Mouse (Mus musculus) stomach, embryonic 16.5 days (tissue): Measurements from ENCODE around the gene Nckap1l. TPM values are rescaled to one million over a fixed set of nuclear protein-coding genes. Genes with fewer than 3 reads are reported as not detected.

ENCODE experiments used
- ATAC-seq: fragments of 200-750 bp; cut with Nextera tagmentation; 2 replicates; pipeline ENCODE4 v1.8.0; 2017; ENCODE audit warnings: moderate number of reproducible peaks, moderate TSS enrichment; ENCODE audit not compliant: insufficient read depth, low FRiP score
- H3K27ac ChIP-seq: fragments of 300-500 bp; sonication (generic); 2 replicates; pipeline ENCODE4 v1.5.1; 2014; ENCODE audit warnings: low read length
- H3K27me3 ChIP-seq: fragments of 300-500 bp; sonication (generic); 2 replicates; pipeline ENCODE4 v1.6.1; 2014; ENCODE audit warnings: low read length, control low read depth, mixed read lengths; ENCODE audit not compliant: control insufficient read depth, insufficient read depth
- H3K36me3 ChIP-seq: fragments of 300-500 bp; sonication (generic); 2 replicates; pipeline ENCODE4 v1.6.1; 2014; ENCODE audit warnings: low read length; ENCODE audit not compliant: control insufficient read depth, insufficient read depth
- H3K4me1 ChIP-seq: fragments of 300-500 bp; sonication (generic); 2 replicates; pipeline ENCODE4 v1.6.1; 2014; ENCODE audit warnings: low read length, control low read depth, mixed read lengths; ENCODE audit not compliant: control insufficient read depth, insufficient read depth
- H3K4me2 ChIP-seq: fragments of 300-500 bp; sonication (generic); 2 replicates; pipeline ENCODE4 v1.6.1; 2014; ENCODE audit warnings: low read depth, low read length, mixed read lengths
- H3K4me3 ChIP-seq: fragments of 300-500 bp; sonication (generic); replicated peaks from 2 replicates; pipeline ENCODE4 v1.5.1; 2014; ENCODE audit warnings: mild to moderate bottlenecking, low read length
- H3K9ac ChIP-seq: fragments of 300-500 bp; sonication (generic); 2 replicates; pipeline ENCODE4 v1.6.1; 2014; ENCODE audit warnings: low read length
- H3K9me3 ChIP-seq: fragments of 300-500 bp; sonication (generic); replicated peaks from 2 replicates; pipeline ENCODE4 v1.6.1; 2016; ENCODE audit warnings: low read length, control low read depth; ENCODE audit not compliant: control insufficient read depth
- WGBS: fragments of 180-500 bp; shearing (Covaris S2); extraction: QIAGEN DNeasy Blood & Tissue Kit; methylation state at CpG from one replicate; pipeline ENCODE4 v1.1.7; 2014; 5-methylcytosine and 5-hydroxymethylcytosine counted together
- polyA plus RNA-seq: library from polyadenylated mRNA; unstranded; fragments of >200 nt; fragmentation: Nextera tagmentation; extraction: Ambion mirVana; gene quantifications from 2 replicates; pipeline ENCODE4 v1.2.1, GENCODE M21; 2015

Nckap1l gene
- polyA plus RNA-seq, 1 experiment from 2014 or later: 4.5 TPM

GRCm38 (mm10) chr15:103486658-103487057, 33.1 kb downstream of the Nckap1l start:
- no peaks in the 10 kb centered on the region; the same call in 1 of the 2 replicates for H3K27me3 ChIP-seq
- no peaks in the 10 kb centered on the region for H3K36me3 ChIP-seq
- no peak for ATAC-seq
- H3K27ac ChIP-seq: no peak overlapping the region
- H3K4me2 ChIP-seq: no peak overlapping the region
- H3K9ac ChIP-seq: no peak overlapping the region
- H3K4me3 ChIP-seq: no peak overlapping the region
- H3K9me3 ChIP-seq: no peaks in the 10 kb centered on the region
- 0 out of 2 replicates have a peak, but pooled peaks cover 5% of the 10 kb centered on the region for H3K4me1 ChIP-seq
- WGBS: 59% methylated on average over 1 of the region's 1 CpGs

GRCm38 (mm10) chr15:103488336-103488735, 34.7 kb downstream of the Nckap1l start:
- H3K4me1 ChIP-seq: peaks cover 13% of the 10 kb centered on the region
- ATAC-seq: no peak
- 48% methylated on average over 4 of the region's 4 CpGs for WGBS

GRCm38 (mm10) chr15:103496204-103497140, 42.9 kb downstream of the Nckap1l start:
- Histone ChIP-seq H3K9ac (no peak overlapping the region), H3K9me3 (no peaks in the 10 kb centered on the region), H3K4me1 (peaks cover 9% of the 10 kb centered on the region), H3K27me3 (no peaks in the 10 kb centered on the region), H3K4me2 (no peak overlapping the region), H3K27ac (no peak overlapping the region), H3K4me3 (no peak overlapping the region), H3K36me3 (no peaks in the 10 kb centered on the region)
- WGBS: 71% methylated on average over 10 of the region's 10 CpGs
- ATAC-seq: no peak

More at GRCm38 (mm10) chr15:103488336-103488735, 34.7 kb downstream of the Nckap1l start:
- no peaks in the 10 kb centered on the region for H3K9me3 ChIP-seq
- no peaks in the 10 kb centered on the region for H3K36me3 ChIP-seq
- H3K27me3 ChIP-seq: no peaks in the 10 kb centered on the region
- no peak overlapping the region for H3K9ac ChIP-seq
- H3K27ac ChIP-seq: 0 out of 2 replicates have a peak overlapping the region, but pooled peaks have one; percentile 6
- H3K4me2 ChIP-seq: no peak overlapping the region
- H3K4me3 ChIP-seq: no peak overlapping the region

GRCm38 (mm10) chr15:103498157-103498556, 44.6 kb downstream of the Nckap1l start:
- no peak overlapping the region for H3K4me2 ChIP-seq
- H3K4me1 ChIP-seq: peaks cover 9% of the 10 kb centered on the region; the same call in 1 of the 2 replicates
- no peaks in the 10 kb centered on the region for H3K27me3 ChIP-seq
- WGBS: 48% methylated on average over 3 of the region's 3 CpGs
- no peak overlapping the region for H3K27ac ChIP-seq
- ATAC-seq: no peak
- no peaks in the 10 kb centered on the region for H3K36me3 ChIP-seq
- H3K4me3 ChIP-seq: no peak overlapping the region
- no peaks in the 10 kb centered on the region for H3K9me3 ChIP-seq
- H3K9ac ChIP-seq: no peak overlapping the region

GRCm38 (mm10) chr15:103500723-103501122, 47.1 kb downstream of the Nckap1l start:
- H3K4me2 ChIP-seq: no peak overlapping the region
- WGBS: 71% methylated on average over 1 of the region's 1 CpGs

GRCm38 (mm10) chr15:103501186-103501585, 47.6 kb downstream of the Nckap1l start:
- WGBS: 33% methylated on average over 2 of the region's 2 CpGs
- Histone ChIP-seq H3K27ac (no peak overlapping the region), H3K27me3 (peaks cover 3% of the 10 kb centered on the region; the same call in 1 of the 2 replicates), H3K9me3 (no peaks in the 10 kb centered on the region), H3K4me3 (no peak overlapping the region), H3K4me1 (0 out of 2 replicates have a peak, but pooled peaks cover 6% of the 10 kb centered on the region), H3K9ac (no peak overlapping the region), H3K4me2 (no peak overlapping the region), H3K36me3 (no peaks in the 10 kb centered on the region)
- no peak for ATAC-seq

More at GRCm38 (mm10) chr15:103500723-103501122, 47.1 kb downstream of the Nckap1l start:
- no peak overlapping the region for H3K9ac ChIP-seq
- no peaks in the 10 kb centered on the region for H3K9me3 ChIP-seq
- H3K4me1 ChIP-seq: 0 out of 2 replicates have a peak, but pooled peaks cover 6% of the 10 kb centered on the region
- no peak for ATAC-seq
- H3K36me3 ChIP-seq: no peaks in the 10 kb centered on the region
- no peak overlapping the region for H3K4me3 ChIP-seq
- no peak overlapping the region for H3K27ac ChIP-seq
- peaks cover 3% of the 10 kb centered on the region; the same call in 1 of the 2 replicates for H3K27me3 ChIP-seq

GRCm38 (mm10) chr15:103502435-103503250, 49.0 kb downstream of the Nckap1l start, which contains the start of gene Pde1b:
Gene Pde1b (plus strand): TSS chr15:103503034.
- 1% methylated on average over 56 of the region's 63 CpGs for WGBS
- peaks cover 3% of the 10 kb centered on the region; the same call in 1 of the 2 replicates for H3K27me3 ChIP-seq

GRCm38 (mm10) chr15:103503251-103503600, 49.6 kb downstream of the Nckap1l start:
- H3K9ac ChIP-seq: peak overlapping the region; percentile 74
- peaks cover 3% of the 10 kb centered on the region; the same call in 1 of the 2 replicates for H3K27me3 ChIP-seq
- H3K4me2 ChIP-seq: peak overlapping the region; percentile 97
- H3K36me3 ChIP-seq: no peaks in the 10 kb centered on the region
- H3K4me3 ChIP-seq: peak overlapping the region; percentile 61
- WGBS: 2% methylated on average over 15 of the region's 15 CpGs
- peak; percentile 59; the same call in 1 of the 2 replicates for ATAC-seq
- H3K27ac ChIP-seq: no peak overlapping the region
- 0 out of 2 replicates have a peak, but pooled peaks cover 6% of the 10 kb centered on the region for H3K4me1 ChIP-seq
- H3K9me3 ChIP-seq: no peaks in the 10 kb centered on the region

More at GRCm38 (mm10) chr15:103502435-103503250, 49.0 kb downstream of the Nckap1l start, which contains the start of gene Pde1b:
- Histone ChIP-seq H3K4me3 (peak within 1 kb of the TSS; percentile 61), H3K36me3 (no peaks in the 10 kb centered on the region), H3K27ac (no peak within 1 kb of the TSS; the same call in 1 of the 2 replicates), H3K9me3 (no peaks in the 10 kb centered on the region), H3K4me1 (0 out of 2 replicates have a peak, but pooled peaks cover 6% of the 10 kb centered on the region), H3K9ac (peak within 1 kb of the TSS; percentile 74), H3K4me2 (peak within 1 kb of the TSS; percentile 97)
- ATAC-seq: peak; percentile 93
